Mouse (Mus musculus): ENCODE results near the gene Rere.

DNA sequence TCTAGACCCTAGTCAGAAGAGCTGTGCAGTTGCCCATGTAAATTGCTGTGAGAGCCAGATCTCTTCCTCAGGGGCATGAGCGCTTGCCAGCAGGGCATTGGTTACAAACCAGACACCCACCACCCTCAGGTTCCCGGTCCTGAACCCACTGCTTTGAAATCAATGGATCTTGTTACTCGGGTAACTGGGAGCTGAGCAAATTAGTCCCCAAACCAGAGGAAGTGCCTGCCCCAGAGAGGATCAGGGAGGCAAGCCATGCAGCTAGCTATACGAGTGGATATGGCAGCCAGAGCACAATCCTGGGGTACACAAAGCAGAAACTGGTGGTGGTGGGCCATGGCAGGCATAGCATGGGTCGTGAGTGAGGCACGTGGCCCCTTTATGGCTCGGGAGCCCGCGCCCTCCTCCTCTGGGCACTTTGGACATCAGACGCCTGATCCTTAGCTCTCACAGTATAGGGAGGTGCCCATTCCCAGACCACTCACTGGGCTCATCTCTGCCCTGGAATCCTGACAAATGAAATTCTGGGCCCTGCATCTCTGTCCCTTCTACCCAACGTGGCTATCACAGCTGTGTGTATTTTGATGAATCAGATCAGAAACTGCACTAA, 342.9 kb downstream of the Rere start:
- TF ChIP-seq GATA1 (IDR thresholded peaks at IDR 0.05; ENCODE audit: low read length): no peak
- no peak for TF ChIP-seq TAL1 (IDR thresholded peaks at IDR 0.05; ENCODE audit: low read length)

All from erythroblast, embryonic 14.5 days (primary cell).